Mouse (Mus musculus): ENCODE measurements around the gene Ddn. TPM values are rescaled to one million over a fixed set of nuclear protein-coding genes. Genes with fewer than 3 reads are reported as not detected.

Gene Ddn
- polyA plus RNA-seq, 1 experiment from 2014 or later = 0.48 TPM

- no peak for ATAC-seq (ENCODE audit: insufficient read depth, low FRiP score, low TSS enrichment)
- no peak overlapping the region for H3K9ac ChIP-seq (ENCODE audit: low read length)
- H3K27me3 ChIP-seq (ENCODE audit: control insufficient read depth, insufficient read depth, low read length) = no peaks in the 10 kb centered on the region
- 97% methylated on average over 11 of the region's 11 CpGs for WGBS
- no peak overlapping the region for H3K4me2 ChIP-seq (ENCODE audit: low read depth)
- H3K4me3 ChIP-seq (ENCODE audit: low read depth, low read length) = no peak overlapping the region
- no peak for DNase-seq (ENCODE audit: low spot score)
- no peak overlapping the region for H3K27ac ChIP-seq (ENCODE audit: low read depth, low read length)
- H3K9me3 ChIP-seq (ENCODE audit: control insufficient read depth, low read length) = no peaks in the 10 kb centered on the region
- peaks cover 72% of the 10 kb centered on the region for H3K36me3 ChIP-seq (ENCODE audit: control insufficient read depth, insufficient read depth, low read length)
- H3K4me1 ChIP-seq (ENCODE audit: control insufficient read depth, insufficient read depth, low read length) = no peaks in the 10 kb centered on the region
These were observed 39.9 kb upstream of the Ddn start for GRCm38 (mm10) chr15:98849165-98849564.

DNA sequence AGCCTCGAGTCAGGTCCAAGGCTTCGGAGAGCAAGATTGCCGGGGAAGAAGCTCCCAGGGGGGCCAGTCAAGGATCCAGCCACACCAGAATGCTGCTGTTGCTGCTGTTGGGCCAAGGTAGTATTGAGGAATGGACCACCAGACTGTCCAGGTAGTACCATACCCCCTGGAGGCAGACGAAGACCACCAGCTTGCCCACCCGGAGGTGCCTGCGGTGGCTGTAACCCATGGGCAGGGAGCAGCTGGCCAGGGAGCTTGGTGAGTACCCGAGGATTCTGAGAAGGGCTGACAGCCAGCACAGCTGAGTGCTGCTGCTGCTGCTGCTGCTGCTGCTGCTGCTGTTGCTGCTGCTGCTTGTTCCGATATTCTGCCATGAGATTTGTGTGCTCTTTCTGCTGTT lies 36.9 kb upstream of the Ddn start:
- no peaks in the 10 kb centered on the region for H3K9me3 ChIP-seq (ENCODE audit: control insufficient read depth, low read length)

GRCm38 (mm10) chr15:98845149-98845548 lies 35.9 kb upstream of the Ddn start:
- ATAC-seq (ENCODE audit: insufficient read depth, low FRiP score, low TSS enrichment) (no peak), DNase-seq (ENCODE audit: low spot score) (no peak)
- Histone ChIP-seq H3K9me3 (ENCODE audit: control insufficient read depth, low read length) (no peaks in the 10 kb centered on the region), H3K9ac (ENCODE audit: low read length) (no peak overlapping the region), H3K4me2 (ENCODE audit: low read depth) (no peak overlapping the region), H3K36me3 (ENCODE audit: control insufficient read depth, insufficient read depth, low read length) (peaks cover 72% of the 10 kb centered on the region), H3K27ac (ENCODE audit: low read depth, low read length) (no peak overlapping the region), H3K4me3 (ENCODE audit: low read depth, low read length) (no peak overlapping the region), H3K27me3 (ENCODE audit: control insufficient read depth, insufficient read depth, low read length) (no peaks in the 10 kb centered on the region), H3K4me1 (ENCODE audit: control insufficient read depth, insufficient read depth, low read length) (no peaks in the 10 kb centered on the region)
- WGBS = 97% methylated on average over 2 of the region's 2 CpGs

More for the DNA sequence above, 36.9 kb upstream of the Ddn start:
- Histone ChIP-seq H3K4me1 (ENCODE audit: control insufficient read depth, insufficient read depth, low read length) (no peaks in the 10 kb centered on the region), H3K27ac (ENCODE audit: low read depth, low read length) (no peak overlapping the region), H3K27me3 (ENCODE audit: control insufficient read depth, insufficient read depth, low read length) (no peaks in the 10 kb centered on the region), H3K9ac (ENCODE audit: low read length) (no peak overlapping the region), H3K4me3 (ENCODE audit: low read depth, low read length) (no peak overlapping the region), H3K36me3 (ENCODE audit: control insufficient read depth, insufficient read depth, low read length) (peaks cover 71% of the 10 kb centered on the region), H3K4me2 (ENCODE audit: low read depth) (no peak overlapping the region)
- DNase-seq (ENCODE audit: low spot score) = no peak
- no peak for ATAC-seq (ENCODE audit: insufficient read depth, low FRiP score, low TSS enrichment)
- WGBS = 92% methylated on average over 8 of the region's 8 CpGs

- H3K27ac ChIP-seq (ENCODE audit: low read depth, low read length) = no peak overlapping the region
These were observed 34.4 kb upstream of the Ddn start for GRCm38 (mm10) chr15:98843595-98844223.

DNA sequence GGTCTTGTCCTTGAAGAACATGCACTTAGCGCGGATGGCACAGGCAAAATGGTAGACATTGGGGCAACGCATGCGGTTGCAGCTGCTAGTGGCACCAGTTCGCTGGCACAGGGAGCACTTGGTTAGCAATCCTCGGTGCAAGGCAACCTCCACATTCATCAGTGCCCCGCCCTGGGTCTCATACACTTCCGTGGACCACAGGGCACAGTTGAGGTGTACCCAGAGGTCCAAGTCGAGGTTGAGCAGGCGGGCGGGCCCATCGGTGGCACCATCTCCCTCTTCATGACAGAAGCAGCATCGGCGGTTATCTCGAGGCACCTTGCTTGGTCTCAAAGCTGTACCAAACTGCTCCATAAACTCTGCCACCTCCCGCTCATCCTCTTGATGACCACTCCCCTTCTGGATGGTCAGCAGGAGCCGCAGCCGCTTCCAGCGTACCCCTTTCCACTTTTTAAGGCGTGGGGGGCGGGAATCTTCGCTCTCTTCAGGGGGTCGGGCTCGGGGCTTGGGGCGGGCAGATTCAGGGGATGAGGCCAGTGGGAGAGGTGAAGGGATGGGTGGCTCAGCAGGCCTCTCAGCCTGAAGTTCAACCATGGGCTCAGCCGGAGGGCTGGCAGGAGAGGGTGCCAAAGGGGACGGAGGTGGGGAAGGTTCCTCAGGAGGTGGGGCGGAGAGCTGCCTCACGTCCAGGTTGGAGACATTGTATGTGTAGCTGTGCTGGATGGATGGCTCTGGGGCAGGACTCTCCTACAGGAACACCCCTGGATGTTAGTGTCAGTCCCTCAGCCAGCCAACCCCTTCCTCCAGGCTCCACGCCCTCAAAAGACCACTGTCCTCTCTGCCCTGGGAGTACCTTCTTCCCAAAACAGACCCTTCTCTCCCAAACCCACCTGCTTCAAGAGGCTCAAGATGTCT lies 30.6 kb upstream of the Ddn start:
- H3K4me3 ChIP-seq (ENCODE audit: low read depth, low read length) = no peak overlapping the region
- DNase-seq (ENCODE audit: low spot score) = no peak
- H3K27me3 ChIP-seq (ENCODE audit: control insufficient read depth, insufficient read depth, low read length) = no peaks in the 10 kb centered on the region
- no peak overlapping the region for H3K4me2 ChIP-seq (ENCODE audit: low read depth)
- no peak for ATAC-seq (ENCODE audit: insufficient read depth, low FRiP score, low TSS enrichment)
- no peaks in the 10 kb centered on the region for H3K4me1 ChIP-seq (ENCODE audit: control insufficient read depth, insufficient read depth, low read length)
- H3K9ac ChIP-seq (ENCODE audit: low read length) = no peak overlapping the region
- H3K9me3 ChIP-seq (ENCODE audit: control insufficient read depth, low read length) = no peaks in the 10 kb centered on the region
- H3K27ac ChIP-seq (ENCODE audit: low read depth, low read length) = no peak overlapping the region
- WGBS = 94% methylated on average over 30 of the region's 30 CpGs
- peaks cover 62% of the 10 kb centered on the region for H3K36me3 ChIP-seq (ENCODE audit: control insufficient read depth, insufficient read depth, low read length)

More at GRCm38 (mm10) chr15:98843595-98844223, 34.4 kb upstream of the Ddn start:
- peaks cover 70% of the 10 kb centered on the region for H3K36me3 ChIP-seq (ENCODE audit: control insufficient read depth, insufficient read depth, low read length)
- no peak for ATAC-seq (ENCODE audit: insufficient read depth, low FRiP score, low TSS enrichment)
- H3K4me3 ChIP-seq (ENCODE audit: low read depth, low read length) = no peak overlapping the region
- H3K9ac ChIP-seq (ENCODE audit: low read length) = no peak overlapping the region
- H3K27me3 ChIP-seq (ENCODE audit: control insufficient read depth, insufficient read depth, low read length) = no peaks in the 10 kb centered on the region
- no peak overlapping the region for H3K4me2 ChIP-seq (ENCODE audit: low read depth)
- 92% methylated on average over 11 of the region's 11 CpGs for WGBS
- no peak for DNase-seq (ENCODE audit: low spot score)
- no peaks in the 10 kb centered on the region for H3K9me3 ChIP-seq (ENCODE audit: control insufficient read depth, low read length)
- H3K4me1 ChIP-seq (ENCODE audit: control insufficient read depth, insufficient read depth, low read length) = no peaks in the 10 kb centered on the region

DNA sequence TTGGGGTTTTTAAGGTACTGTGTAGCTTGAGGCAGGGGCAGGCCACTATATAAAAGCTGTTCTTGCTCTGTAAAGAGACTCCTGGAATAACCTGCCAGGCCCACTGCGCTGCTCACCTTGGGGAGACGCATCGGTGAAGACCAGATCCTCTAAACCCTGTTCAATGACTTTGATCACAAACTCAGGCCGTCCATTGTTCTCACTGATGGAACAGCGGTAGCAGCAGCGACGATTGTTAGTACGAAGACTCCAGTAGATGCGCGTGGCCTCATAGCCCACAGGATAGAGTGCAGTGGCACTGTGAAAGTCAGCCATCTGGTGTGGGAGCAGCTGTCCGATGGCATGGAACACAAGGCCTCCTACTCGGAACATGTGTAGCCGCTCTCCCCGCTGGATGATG lies 29.9 kb upstream of the Ddn start:
- Histone ChIP-seq H3K36me3 (ENCODE audit: control insufficient read depth, insufficient read depth, low read length) (peaks cover 63% of the 10 kb centered on the region), H3K27me3 (ENCODE audit: control insufficient read depth, insufficient read depth, low read length) (no peaks in the 10 kb centered on the region), H3K9me3 (ENCODE audit: control insufficient read depth, low read length) (no peaks in the 10 kb centered on the region), H3K9ac (ENCODE audit: low read length) (no peak overlapping the region), H3K4me2 (ENCODE audit: low read depth) (no peak overlapping the region), H3K4me3 (ENCODE audit: low read depth, low read length) (no peak overlapping the region), H3K27ac (ENCODE audit: low read depth, low read length) (no peak overlapping the region), H3K4me1 (ENCODE audit: control insufficient read depth, insufficient read depth, low read length) (no peaks in the 10 kb centered on the region)
- ATAC-seq (ENCODE audit: insufficient read depth, low FRiP score, low TSS enrichment) = no peak
- DNase-seq (ENCODE audit: low spot score) = no peak
- 96% methylated on average over 14 of the region's 14 CpGs for WGBS

GRCm38 (mm10) chr15:98837743-98838103 lies 28.4 kb upstream of the Ddn start:
- no peaks in the 10 kb centered on the region for H3K9me3 ChIP-seq (ENCODE audit: control insufficient read depth, low read length)
- H3K27ac ChIP-seq (ENCODE audit: low read depth, low read length) = no peak overlapping the region
- H3K4me3 ChIP-seq (ENCODE audit: low read depth, low read length) = no peak overlapping the region
- H3K36me3 ChIP-seq (ENCODE audit: control insufficient read depth, insufficient read depth, low read length) = peaks cover 57% of the 10 kb centered on the region
- ATAC-seq (ENCODE audit: insufficient read depth, low FRiP score, low TSS enrichment) = no peak
- 76% methylated on average over 4 of the region's 4 CpGs for WGBS
- H3K4me2 ChIP-seq (ENCODE audit: low read depth) = no peak overlapping the region
- H3K9ac ChIP-seq (ENCODE audit: low read length) = no peak overlapping the region
- no peak for DNase-seq (ENCODE audit: low spot score)
- no peaks in the 10 kb centered on the region for H3K27me3 ChIP-seq (ENCODE audit: control insufficient read depth, insufficient read depth, low read length)
- H3K4me1 ChIP-seq (ENCODE audit: control insufficient read depth, insufficient read depth, low read length) = no peaks in the 10 kb centered on the region

DNA sequence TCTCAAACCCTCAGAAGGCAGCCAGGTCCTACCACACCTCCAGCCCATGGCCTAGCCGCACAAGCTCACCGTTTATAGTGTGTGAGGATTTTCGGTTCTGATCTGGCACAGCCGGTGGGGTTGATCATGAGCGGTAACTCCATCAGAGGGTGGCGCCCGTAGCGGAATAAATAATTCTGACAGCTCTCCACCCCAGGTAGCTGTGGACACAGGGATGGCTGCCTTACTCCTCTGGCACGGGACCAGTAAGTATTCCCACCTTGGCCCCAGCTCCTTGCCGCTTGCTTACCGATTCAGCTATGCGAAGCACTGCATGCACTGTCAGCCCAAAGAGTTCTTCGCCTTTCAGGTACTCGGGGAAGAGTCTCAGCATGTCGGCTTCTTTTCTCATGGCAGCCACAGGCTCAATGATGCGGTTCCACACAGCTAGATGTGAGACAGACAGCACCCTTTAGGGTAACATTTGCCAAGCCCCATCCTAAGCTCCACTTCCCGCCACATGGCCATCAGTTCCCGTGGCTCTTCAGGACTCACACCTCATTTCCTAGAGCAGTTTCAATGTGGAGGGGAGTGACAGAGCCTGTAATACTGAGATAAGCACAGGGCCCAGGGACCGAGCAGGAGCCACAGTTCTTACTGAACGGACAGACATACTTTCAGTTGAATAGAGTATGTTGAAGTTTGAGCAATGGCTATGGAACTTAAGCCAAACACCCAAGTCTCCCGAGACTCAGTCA lies 27.9 kb upstream of the Ddn start:
- Histone ChIP-seq H3K36me3 (ENCODE audit: control insufficient read depth, insufficient read depth, low read length) (peaks cover 54% of the 10 kb centered on the region), H3K9ac (ENCODE audit: low read length) (no peak overlapping the region), H3K9me3 (ENCODE audit: control insufficient read depth, low read length) (no peaks in the 10 kb centered on the region), H3K27ac (ENCODE audit: low read depth, low read length) (no peak overlapping the region), H3K27me3 (ENCODE audit: control insufficient read depth, insufficient read depth, low read length) (no peaks in the 10 kb centered on the region), H3K4me2 (ENCODE audit: low read depth) (no peak overlapping the region), H3K4me3 (ENCODE audit: low read depth, low read length) (no peak overlapping the region), H3K4me1 (ENCODE audit: control insufficient read depth, insufficient read depth, low read length) (no peaks in the 10 kb centered on the region)
- ATAC-seq (ENCODE audit: insufficient read depth, low FRiP score, low TSS enrichment) = no peak
- WGBS = 94% methylated on average over 21 of the region's 21 CpGs
- DNase-seq (ENCODE audit: low spot score) = no peak

Measured in neural tube, embryonic 11.5 days (tissue).